Mouse (Mus musculus) thymus, adult 2 months (tissue): Measurements from ENCODE around the gene Tasp1.

Source experiments
- CTCF ChIP-seq: fragments of 200-500 bp; IDR thresholded peaks from 2 replicates; pipeline ENCODE4 v1.5.1; 2012; ENCODE audit warnings: mild to moderate bottlenecking, control low read depth, low read length, moderate library complexity, borderline replicate concordance; ENCODE audit not compliant: control insufficient read depth, poor library complexity, insufficient read depth; ENCODE audit errors: extremely low read depth
- POLR2A ChIP-seq: fragments of 200-500 bp; IDR thresholded peaks from 2 replicates; pipeline ENCODE4 v1.6.1; 2012; ENCODE audit warnings: mild to moderate bottlenecking, low read length, control low read depth, moderate library complexity; ENCODE audit not compliant: control insufficient read depth, poor library complexity, insufficient read depth; ENCODE audit errors: extremely low read depth

DNA sequence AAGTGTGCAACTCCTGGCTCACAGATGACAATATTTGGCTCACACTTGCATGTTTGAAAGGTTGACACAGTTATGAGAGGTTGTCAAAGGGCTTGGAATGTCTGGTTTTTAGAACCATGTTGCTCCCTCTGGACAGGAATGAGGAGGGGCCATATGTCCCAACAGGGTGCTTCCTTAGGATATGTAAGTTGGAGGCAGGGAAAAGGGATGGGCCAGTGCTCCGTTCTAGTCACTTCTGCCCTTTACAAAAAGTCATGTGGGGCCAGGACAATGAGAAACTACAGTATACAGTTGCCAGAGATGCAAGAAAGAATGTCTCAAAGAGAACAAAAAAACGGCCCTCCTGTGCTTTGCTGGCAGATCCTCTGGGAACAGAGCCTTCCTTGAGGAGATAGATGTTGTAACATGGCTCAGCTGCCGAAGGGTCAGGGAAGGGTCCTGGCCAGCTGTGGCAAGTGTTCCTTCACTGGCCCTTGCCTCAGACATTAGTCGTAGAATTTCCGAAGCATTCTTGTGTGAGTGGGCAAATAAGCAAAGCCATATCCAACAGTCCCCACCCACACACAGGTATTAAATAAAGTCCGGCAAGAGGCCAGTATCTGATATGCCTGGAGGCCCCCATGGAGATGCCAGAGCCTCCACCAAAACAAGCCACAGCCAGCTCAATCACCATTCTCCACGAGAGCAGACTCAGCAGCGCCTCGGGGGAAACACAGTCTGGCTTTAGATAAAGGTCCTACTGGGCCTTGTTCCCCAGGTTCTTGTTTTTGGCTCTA is 274.1 kb downstream of the Tasp1 start:
- no peak for TF ChIP-seq CTCF
- no peak for TF ChIP-seq POLR2A
